Mouse (Mus musculus): ENCODE measurements around the gene Ctcf.

Gene Ctcf

DNA sequence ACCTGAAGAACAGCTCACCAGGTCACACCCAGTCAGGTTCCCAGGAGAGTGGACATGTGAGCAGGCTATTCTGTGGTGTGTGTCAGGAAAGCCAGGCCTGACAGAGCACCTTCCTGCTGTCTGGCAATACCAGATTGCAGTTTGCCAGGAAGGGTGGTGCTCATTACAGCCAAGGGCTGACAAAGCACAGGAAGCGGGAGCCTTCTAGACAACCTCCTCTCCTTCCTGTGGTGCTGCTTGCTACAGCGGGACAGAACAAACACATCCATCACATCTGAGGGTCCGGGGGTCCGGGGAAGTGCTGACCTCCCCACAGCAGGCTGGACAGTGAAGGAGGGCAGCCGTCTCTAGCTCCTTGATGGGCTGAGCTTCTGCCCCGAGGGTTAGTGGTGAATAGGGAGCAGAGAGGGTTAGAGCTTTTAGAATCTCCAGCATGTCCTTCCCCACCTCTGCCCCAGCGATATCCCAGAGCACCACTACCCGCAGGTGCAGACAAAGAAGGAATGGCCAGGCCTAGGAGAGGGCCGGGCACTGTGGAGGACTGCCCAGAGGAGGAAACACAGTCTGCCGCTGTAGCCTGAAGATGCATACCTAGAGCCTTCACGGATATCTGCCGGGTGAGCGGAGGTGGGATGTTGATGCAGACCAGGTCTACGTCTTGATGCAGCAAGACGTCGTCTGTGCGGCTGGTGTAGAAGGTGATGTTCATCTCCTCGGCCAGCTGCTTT is 91.2 kb downstream of the Ctcf start:
- in situ Hi-C loops (cut with MboI, MseI), result no loop called here

DNA sequence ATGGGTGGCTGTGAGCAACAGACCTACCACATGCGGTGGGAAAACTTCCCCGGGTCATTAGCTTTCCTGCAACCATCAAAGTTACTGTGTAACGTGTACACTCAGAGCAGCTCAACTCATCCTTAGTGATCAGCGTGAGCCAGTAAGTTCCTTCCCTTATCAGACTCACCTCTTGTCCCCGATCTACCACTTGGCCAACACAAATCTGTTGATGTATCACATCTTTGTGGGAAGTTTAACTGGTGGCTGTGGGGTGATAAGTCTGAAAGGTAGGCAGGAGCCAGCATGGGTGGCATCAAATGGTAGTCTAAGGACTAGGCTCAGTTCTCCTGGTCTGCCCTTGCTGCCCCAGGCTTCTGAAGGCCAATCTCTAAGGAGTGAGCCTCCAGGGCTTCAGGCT is 95.8 kb downstream of the Ctcf start:
- in situ Hi-C loops (cut with MboI, MseI), result no loop called here
